Mouse (Mus musculus) lung, postnatal 25 days (tissue): Measurements from ENCODE around the gene Wdr81.

Source experiments
- DNase-seq: peaks from one replicate; pipeline ENCODE4 v3.0.0; 2022; ENCODE audit warnings: low spot score

The Wdr81 gene

GRCm38 (mm10) chr11:75453991-75454930 is at the start of gene Wdr81:
Gene Wdr81, minus strand, starts transcription at chr11:75454717.
- DNase-seq, result peak; percentile 94

- no peak for DNase-seq
These were observed 43.6 kb upstream of the Wdr81 start for GRCm38 (mm10) chr11:75498126-75498525.

- no peak for DNase-seq
These were observed 40.0 kb upstream of the Wdr81 start for GRCm38 (mm10) chr11:75494296-75495049.

DNA sequence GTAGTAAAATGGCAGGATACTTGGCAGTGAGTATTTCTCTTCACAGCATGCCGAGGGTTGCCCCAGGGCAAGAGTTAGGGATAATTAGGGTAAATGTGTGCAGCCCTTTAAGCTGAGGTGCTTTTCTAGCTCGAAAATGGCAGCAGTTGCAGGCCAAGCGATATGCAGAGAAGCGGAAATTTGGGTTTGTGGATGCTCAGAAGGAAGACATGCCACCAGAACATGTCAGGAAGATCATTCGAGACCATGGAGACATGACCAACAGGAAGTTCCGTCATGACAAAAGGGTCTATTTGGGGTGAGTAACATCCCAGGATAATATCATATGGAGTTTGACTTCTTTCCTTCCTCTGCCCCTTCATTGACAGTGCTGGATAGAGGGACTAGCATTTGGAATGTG is 33.0 kb upstream of the Wdr81 start:
- no peak for DNase-seq

DNA sequence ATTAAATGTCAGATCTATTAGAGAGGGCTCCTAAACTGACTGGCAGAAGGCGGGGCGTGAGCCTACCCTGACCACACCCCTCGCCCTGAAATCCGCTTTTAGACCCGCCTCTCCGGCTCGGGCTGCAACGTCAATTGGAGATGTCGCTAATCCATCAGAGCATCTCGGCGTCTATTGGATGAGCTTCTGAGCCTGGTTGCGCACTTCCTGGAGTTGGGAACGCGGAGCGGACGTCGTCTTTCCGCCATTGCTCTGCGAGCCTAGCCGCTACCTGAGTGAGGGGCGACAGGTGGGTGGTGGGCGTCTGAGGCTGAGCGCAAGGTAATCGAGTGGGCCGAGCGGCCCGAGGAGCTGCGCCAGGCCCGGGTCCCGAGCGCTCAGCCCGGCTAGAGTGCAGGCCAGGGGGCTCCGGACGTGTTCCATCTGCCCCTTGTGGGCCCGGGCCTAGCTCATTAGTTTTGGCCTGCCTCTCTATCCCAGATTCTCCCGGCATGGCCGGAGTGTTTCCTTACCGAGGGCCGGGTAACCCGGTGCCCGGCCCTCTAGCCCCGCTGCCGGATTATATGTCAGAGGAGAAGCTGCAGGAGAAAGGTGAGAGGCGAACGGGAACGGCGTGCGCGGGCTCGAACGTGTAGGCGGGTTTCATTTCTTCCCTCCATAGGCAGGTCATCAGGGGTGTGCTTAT is 32.2 kb upstream of the Wdr81 start, which contains the start of gene Prpf8:
Gene Prpf8 (plus strand): TSS at position 216 of the 685 bp plus-strand sequence.
- DNase-seq, result peak; percentile 98

DNA sequence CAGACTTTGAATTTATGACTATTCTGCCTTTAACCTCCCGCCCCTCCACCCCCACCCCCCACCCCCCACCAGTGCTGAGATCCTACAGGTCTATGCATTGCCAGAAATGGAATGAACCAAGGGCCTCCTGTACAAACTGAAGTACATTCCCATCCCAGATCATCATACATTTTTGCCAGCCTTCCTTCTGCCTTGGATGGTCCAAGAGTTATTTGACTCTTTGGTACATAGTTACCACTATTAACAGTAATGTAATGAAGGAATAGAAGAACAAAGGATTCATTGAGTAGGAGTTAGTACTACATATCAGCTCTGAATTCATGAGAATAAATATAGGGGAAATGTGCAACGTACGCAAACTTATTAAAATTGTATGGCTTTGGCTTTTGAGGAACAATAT is 31.7 kb upstream of the Wdr81 start:
- DNase-seq, result no peak

GRCm38 (mm10) chr11:75473376-75473775 is 18.9 kb upstream of the Wdr81 start:
- DNase-seq, result no peak

DNA sequence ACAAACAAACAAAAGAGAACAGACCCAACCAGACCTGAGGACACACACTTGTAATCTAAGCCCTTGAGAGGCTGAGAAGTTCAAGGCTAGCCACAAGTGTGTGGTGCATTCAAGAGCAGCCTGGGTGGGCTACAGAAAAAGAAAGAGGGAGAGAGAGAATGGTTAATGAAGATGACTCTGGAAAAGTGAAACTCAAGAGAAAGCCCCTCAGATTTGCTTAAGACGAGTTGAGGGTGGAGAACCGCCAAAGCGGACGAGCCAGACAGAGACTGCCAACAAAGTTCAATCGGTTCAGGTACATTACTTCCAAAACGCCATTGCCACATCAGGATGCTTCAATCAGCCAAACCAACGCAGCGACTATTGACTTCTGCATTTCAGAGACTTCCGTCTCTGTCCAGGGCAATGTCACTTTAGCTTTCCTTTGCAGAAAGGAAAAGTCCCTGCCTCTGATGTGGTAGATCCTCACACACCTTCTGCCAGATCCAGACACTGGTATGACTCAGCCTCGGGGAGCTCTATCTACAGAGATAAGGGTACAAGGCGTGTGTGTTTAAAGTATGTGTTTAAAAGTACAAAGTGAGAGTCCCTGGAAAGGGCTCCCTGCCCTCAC is 18.1 kb upstream of the Wdr81 start:
- no peak for DNase-seq

GRCm38 (mm10) chr11:75470675-75471074 is 16.2 kb upstream of the Wdr81 start:
- DNase-seq, result no peak

DNA sequence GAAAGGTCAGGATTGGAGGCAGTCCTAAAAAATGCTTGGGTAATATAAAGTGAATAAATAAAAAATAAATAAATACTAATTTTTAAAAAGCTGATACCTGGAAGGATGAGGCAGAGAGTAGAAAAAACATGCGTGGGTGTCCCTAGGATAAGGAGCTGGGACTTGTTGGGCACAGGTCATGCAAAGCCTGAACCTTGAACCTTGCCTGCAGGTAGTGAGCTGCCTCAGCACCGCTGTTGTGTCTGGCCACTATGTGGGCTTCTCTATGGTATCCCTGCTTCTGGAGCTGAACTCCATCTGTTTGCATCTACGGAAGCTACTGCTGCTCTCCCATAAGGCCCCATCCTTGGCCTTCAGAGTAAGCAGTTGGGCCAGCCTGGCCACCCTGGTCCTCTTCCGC is 14.7 kb upstream of the Wdr81 start:
- no peak for DNase-seq

DNA sequence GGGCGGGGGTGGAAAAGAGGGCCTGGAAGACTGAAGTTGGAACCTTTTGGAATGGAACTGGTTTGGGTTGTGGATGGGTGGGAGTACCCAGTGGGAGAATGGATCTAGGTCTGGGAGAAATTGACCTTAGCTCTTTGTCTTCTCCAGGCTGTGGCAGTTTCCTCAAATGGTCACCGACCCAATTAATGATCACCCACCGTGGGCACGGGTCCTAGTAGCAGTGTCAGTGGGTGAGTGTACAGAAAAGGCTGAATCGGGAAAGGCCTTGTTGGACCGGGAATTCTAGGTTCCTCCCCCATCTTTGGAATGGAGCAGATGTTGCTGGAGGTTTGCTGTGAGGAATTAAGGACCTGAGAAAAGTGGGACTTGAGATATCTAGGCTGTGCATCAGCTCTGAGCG is 13.9 kb upstream of the Wdr81 start:
- DNase-seq, result no peak

- peak; percentile 61 for DNase-seq
These were observed 13.1 kb upstream of the Wdr81 start for GRCm38 (mm10) chr11:75467512-75468215.

GRCm38 (mm10) chr11:75466731-75467505 is 12.4 kb upstream of the Wdr81 start:
- no peak for DNase-seq

- no peak for DNase-seq
These were observed 10.5 kb upstream of the Wdr81 start for GRCm38 (mm10) chr11:75465051-75465450.

GRCm38 (mm10) chr11:75464417-75464816 is 9.9 kb upstream of the Wdr81 start:
- no peak for DNase-seq

DNA sequence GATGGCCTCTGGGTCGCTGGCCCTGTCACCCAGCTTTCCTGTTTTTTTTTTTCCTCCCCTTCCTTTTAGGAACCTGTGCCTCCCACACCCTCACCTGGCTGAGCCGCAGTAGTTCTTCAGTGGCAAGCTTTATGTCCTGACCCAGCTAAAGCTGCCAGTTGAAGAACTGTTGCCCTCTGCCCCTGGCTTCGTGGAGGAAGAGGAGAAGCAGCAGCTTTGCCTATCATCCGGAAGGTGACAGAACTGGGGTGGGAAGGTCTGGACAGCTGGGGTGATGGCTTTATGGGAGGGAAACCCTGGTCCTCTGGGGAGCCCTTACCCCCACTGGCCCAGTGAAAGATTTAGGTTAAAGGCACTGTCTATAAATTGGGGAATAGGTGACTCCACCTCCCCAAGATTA is 9.1 kb upstream of the Wdr81 start:
- DNase-seq, result no peak

DNA sequence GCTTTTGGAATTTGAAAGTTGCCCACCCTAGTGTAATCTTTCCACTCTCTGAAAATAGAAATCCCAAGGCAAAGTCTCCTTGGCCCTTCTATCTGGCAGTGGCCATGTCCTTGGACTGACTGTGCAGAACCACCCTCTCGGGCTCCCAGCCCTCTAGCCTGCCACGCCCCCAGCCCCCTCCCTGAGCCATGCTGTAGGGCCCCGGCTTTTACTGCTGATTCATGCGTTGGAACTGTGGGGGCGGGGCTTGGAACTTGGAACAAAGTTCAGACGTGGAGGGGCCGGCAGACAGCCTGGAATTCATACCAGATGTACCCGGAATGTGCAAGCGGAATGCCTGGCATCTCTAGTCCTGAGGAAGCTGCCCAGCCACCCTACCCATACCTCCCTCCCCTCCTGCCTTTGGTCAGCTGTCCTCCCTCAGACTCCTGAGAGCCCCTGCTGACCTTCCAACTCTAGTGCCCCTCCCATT is 8.4 kb upstream of the Wdr81 start:
- peak; percentile 92 for DNase-seq

GRCm38 (mm10) chr11:75462253-75462783 is 7.8 kb upstream of the Wdr81 start:
- DNase-seq, result peak; percentile 85

DNA sequence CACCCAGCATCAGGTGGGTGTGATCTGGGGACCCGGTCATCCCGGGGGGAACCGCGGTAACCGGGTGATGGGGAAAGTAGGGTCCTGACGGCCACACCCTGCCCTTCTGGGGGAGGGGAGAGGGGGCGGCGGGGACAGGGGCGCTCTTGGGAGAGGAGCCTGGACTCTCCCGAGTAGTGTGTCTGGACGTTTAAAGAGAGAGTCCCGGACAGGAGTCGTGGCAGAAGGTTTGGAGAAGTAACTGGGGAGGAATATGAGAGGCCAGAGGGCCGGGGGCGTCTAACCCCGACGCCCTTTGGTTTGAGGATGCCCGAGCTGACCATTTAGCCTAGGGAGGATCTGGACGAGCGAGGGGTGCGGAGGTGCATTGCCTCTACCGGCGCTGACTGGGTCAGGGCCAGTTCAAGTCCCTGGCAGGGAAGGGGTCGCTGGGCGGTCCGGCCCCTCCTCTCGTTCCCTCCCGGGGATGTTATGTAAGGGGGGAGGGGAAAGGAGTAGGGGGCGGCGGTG is 7.3 kb upstream of the Wdr81 start:
- no peak for DNase-seq
